Mouse (Mus musculus): ENCODE data around the gene Cracr2b. TPM values are rescaled to one million over a fixed set of nuclear protein-coding genes. Genes with fewer than 3 reads are reported as not detected.

The Cracr2b gene
- total and polyA plus RNA-seq, 2 experiments: 3.7 to 8.7 TPM

- Histone ChIP-seq H3K27me3 (ENCODE audit: control insufficient read depth, insufficient read depth, low read length) (no peaks in the 10 kb centered on the region), H3K9ac (ENCODE audit: low read depth, low read length) (no peak overlapping the region), H3K4me3 (ENCODE audit: insufficient read depth, low read depth, low read length) (no peak overlapping the region), H3K36me3 (ENCODE audit: control insufficient read depth, insufficient read depth, low read length) (peaks cover 19% of the 10 kb centered on the region; the same call in 1 of the 2 replicates), H3K79me2 (ENCODE audit: control insufficient read depth, insufficient read depth, low read length) (peaks cover 8% of the 10 kb centered on the region; the same call in 1 of the 2 replicates), H3K4me1 (ENCODE audit: control insufficient read depth, insufficient read depth, low read length) (peaks cover 21% of the 10 kb centered on the region; the same call in 1 of the 2 replicates), H3K27ac (replicated peaks; ENCODE audit: insufficient read depth, low read depth, low read length) (no peak overlapping the region)
- TF ChIP-seq POLR2A (IDR thresholded peaks at IDR 0.05; ENCODE audit: extremely low read depth, insufficient read depth, low read length): no peak
- no peak for TF ChIP-seq CTCF (IDR thresholded peaks at IDR 0.05; ENCODE audit: low read depth, low read length)
- no peak for DNase-seq (ENCODE audit: extremely low read depth, low read depth, low spot score)
- 81% methylated on average over 5 of the region's 5 CpGs for WGBS
These were observed 898 bp upstream of the Cracr2b start for GRCm38 (mm10) chr7:141460001-141460390.

- 5% methylated on average over 59 of the region's 59 CpGs for WGBS
- H3K36me3 ChIP-seq (ENCODE audit: control insufficient read depth, insufficient read depth, low read length): peaks cover 19% of the 10 kb centered on the region; the same call in 1 of the 2 replicates
- no peak for DNase-seq (ENCODE audit: extremely low read depth, low read depth, low spot score)
- peak overlapping the region; percentile 70 for H3K9ac ChIP-seq (ENCODE audit: low read depth, low read length)
- H3K4me1 ChIP-seq (ENCODE audit: control insufficient read depth, insufficient read depth, low read length): peaks cover 20% of the 10 kb centered on the region; the same call in 1 of the 2 replicates
- H3K4me3 ChIP-seq (ENCODE audit: insufficient read depth, low read depth, low read length): peak overlapping the region; percentile 68
- H3K79me2 ChIP-seq (ENCODE audit: control insufficient read depth, insufficient read depth, low read length): peaks cover 5% of the 10 kb centered on the region; the same call in 1 of the 2 replicates
- TF ChIP-seq CTCF (IDR thresholded peaks at IDR 0.05; ENCODE audit: low read depth, low read length): peak; percentile 27; the same call in 1 of the 2 replicates
- no peak for TF ChIP-seq POLR2A (IDR thresholded peaks at IDR 0.05; ENCODE audit: extremely low read depth, insufficient read depth, low read length)
- no peaks in the 10 kb centered on the region for H3K27me3 ChIP-seq (ENCODE audit: control insufficient read depth, insufficient read depth, low read length)
- H3K27ac ChIP-seq (replicated peaks; ENCODE audit: insufficient read depth, low read depth, low read length): peak overlapping the region; percentile 52
These were observed 833 bp downstream of the Cracr2b start for GRCm38 (mm10) chr7:141461521-141462332.

GRCm38 (mm10) chr7:141462333-141462821 lies 1.5 kb downstream of the Cracr2b start:
- Histone ChIP-seq H3K4me3 (ENCODE audit: insufficient read depth, low read depth, low read length) (peak overlapping the region; percentile 68), H3K27ac (replicated peaks; ENCODE audit: insufficient read depth, low read depth, low read length) (peak overlapping the region; percentile 45), H3K9ac (ENCODE audit: low read depth, low read length) (peak overlapping the region; percentile 70), H3K27me3 (ENCODE audit: control insufficient read depth, insufficient read depth, low read length) (no peaks in the 10 kb centered on the region), H3K36me3 (ENCODE audit: control insufficient read depth, insufficient read depth, low read length) (peaks cover 17% of the 10 kb centered on the region; the same call in 1 of the 2 replicates), H3K79me2 (ENCODE audit: control insufficient read depth, insufficient read depth, low read length) (peaks cover 1% of the 10 kb centered on the region; the same call in 1 of the 2 replicates), H3K4me1 (ENCODE audit: control insufficient read depth, insufficient read depth, low read length) (peaks cover 13% of the 10 kb centered on the region)
- WGBS: 13% methylated on average over 5 of the region's 5 CpGs
- TF ChIP-seq CTCF (IDR thresholded peaks at IDR 0.05; ENCODE audit: low read depth, low read length) (no peak), POLR2A (IDR thresholded peaks at IDR 0.05; ENCODE audit: extremely low read depth, insufficient read depth, low read length) (no peak)
- DNase-seq (ENCODE audit: extremely low read depth, low read depth, low spot score): peak; percentile 76

GRCm38 (mm10) chr7:141463824-141464602 lies 3.1 kb downstream of the Cracr2b start:
- WGBS: 65% methylated on average over 12 of the region's 12 CpGs
- no peak for DNase-seq (ENCODE audit: extremely low read depth, low read depth, low spot score)
- peaks cover 14% of the 10 kb centered on the region for H3K4me1 ChIP-seq (ENCODE audit: control insufficient read depth, insufficient read depth, low read length)
- peak overlapping the region; percentile 38 for H3K27ac ChIP-seq (replicated peaks; ENCODE audit: insufficient read depth, low read depth, low read length)
- H3K79me2 ChIP-seq (ENCODE audit: control insufficient read depth, insufficient read depth, low read length): no peaks in the 10 kb centered on the region
- peaks cover 4% of the 10 kb centered on the region; the same call in 1 of the 2 replicates for H3K36me3 ChIP-seq (ENCODE audit: control insufficient read depth, insufficient read depth, low read length)
- no peaks in the 10 kb centered on the region for H3K27me3 ChIP-seq (ENCODE audit: control insufficient read depth, insufficient read depth, low read length)
- TF ChIP-seq CTCF (IDR thresholded peaks at IDR 0.05; ENCODE audit: low read depth, low read length): no peak
- no peak for TF ChIP-seq POLR2A (IDR thresholded peaks at IDR 0.05; ENCODE audit: extremely low read depth, insufficient read depth, low read length)
- H3K4me3 ChIP-seq (ENCODE audit: insufficient read depth, low read depth, low read length): peak overlapping the region; percentile 48
- peak overlapping the region; percentile 39 for H3K9ac ChIP-seq (ENCODE audit: low read depth, low read length)

GRCm38 (mm10) chr7:141464603-141465201 lies 3.8 kb downstream of the Cracr2b start:
- WGBS: 30% methylated on average over 38 of the region's 38 CpGs
- no peak for DNase-seq (ENCODE audit: extremely low read depth, low read depth, low spot score)
- H3K27me3 ChIP-seq (ENCODE audit: control insufficient read depth, insufficient read depth, low read length): no peaks in the 10 kb centered on the region

More at GRCm38 (mm10) chr7:141464603-141465201, 3.8 kb downstream of the Cracr2b start:
- Histone ChIP-seq H3K27ac (replicated peaks; ENCODE audit: insufficient read depth, low read depth, low read length) (peak overlapping the region; percentile 38), H3K79me2 (ENCODE audit: control insufficient read depth, insufficient read depth, low read length) (no peaks in the 10 kb centered on the region), H3K9ac (ENCODE audit: low read depth, low read length) (peak overlapping the region; percentile 39), H3K4me3 (ENCODE audit: insufficient read depth, low read depth, low read length) (peak overlapping the region; percentile 48), H3K36me3 (ENCODE audit: control insufficient read depth, insufficient read depth, low read length) (peaks cover 2% of the 10 kb centered on the region; the same call in 1 of the 2 replicates), H3K4me1 (ENCODE audit: control insufficient read depth, insufficient read depth, low read length) (peaks cover 18% of the 10 kb centered on the region)
- no peak for TF ChIP-seq POLR2A (IDR thresholded peaks at IDR 0.05; ENCODE audit: extremely low read depth, insufficient read depth, low read length)
- no peak for TF ChIP-seq CTCF (IDR thresholded peaks at IDR 0.05; ENCODE audit: low read depth, low read length)
